Mouse (Mus musculus) cerebellum, adult 2 months (tissue): Measurements from ENCODE around the gene Camsap3.

Source experiments
- CTCF ChIP-seq: fragments of 200-500 bp; IDR thresholded peaks from 2 replicates; pipeline ENCODE4 v1.5.1; 2011; ENCODE audit warnings: low read depth, mild to moderate bottlenecking, control low read depth, low read length, moderate library complexity, borderline replicate concordance; ENCODE audit not compliant: insufficient read depth
- POLR2A ChIP-seq: fragments of 200-500 bp; IDR thresholded peaks from 2 replicates; pipeline ENCODE4 v1.6.1; 2011; ENCODE audit warnings: low read length, control low read depth, borderline replicate concordance; ENCODE audit not compliant: insufficient read depth

DNA sequence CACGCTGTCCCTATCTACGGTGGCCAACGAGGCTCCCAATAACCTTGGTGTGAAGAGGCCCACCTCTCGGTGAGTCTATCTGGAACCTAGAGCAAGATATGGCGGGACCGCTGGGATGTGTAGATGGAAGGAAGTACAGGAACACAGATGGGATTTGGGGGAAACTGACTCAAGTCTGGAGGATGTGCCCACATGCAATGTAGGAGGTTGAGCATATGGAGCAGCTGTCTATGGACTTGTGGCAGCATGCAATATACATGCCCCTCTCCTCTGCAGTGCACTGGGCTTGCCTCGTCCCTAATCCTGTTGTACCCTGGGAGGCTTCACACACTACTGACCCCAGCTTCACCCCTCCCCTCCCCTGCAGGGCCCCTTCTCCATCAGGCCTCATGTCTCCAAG, 20.7 kb downstream of the Camsap3 start:
- no peak for TF ChIP-seq POLR2A
- no peak for TF ChIP-seq CTCF
